Mouse (Mus musculus) heart, embryonic 14.5 days (tissue): Measurements from ENCODE around the gene Rgs16. TPM values are rescaled to one million over a fixed set of nuclear protein-coding genes. Genes with fewer than 3 reads are reported as not detected.
"Not testable (repeated sequence)": the region's sequence is repeated elsewhere in the genome, so short reads cannot be mapped to it uniquely, and the experiment has no call there.

Experiments
- ATAC-seq: fragments of 200-750 bp; cut with Nextera tagmentation; 2 replicates; pipeline ENCODE4 v1.8.0; 2017; ENCODE audit warnings: low read depth, moderate TSS enrichment; ENCODE audit not compliant: insufficient number of reproducible peaks, insufficient read depth, low FRiP score
- H3K27ac ChIP-seq, 2 experiments: fragments of 200-500 bp in 1 of 2; fragments of 300-500 bp in 1 of 2; sonication (generic) in 1 of 2; replicated peaks in 1 of 2; 2 replicates each; pipeline ENCODE4 v1.5.1; 2012 to 2014; ENCODE audit warnings: low read depth in 2 of 2, low read length in 2 of 2, control low read depth in 1 of 2, mild to moderate bottlenecking in 1 of 2, mixed read lengths in 1 of 2; ENCODE audit not compliant: control insufficient read depth in 1 of 2, insufficient read depth in 1 of 2
- H3K27me3 ChIP-seq: fragments of 300-500 bp; sonication (generic); 2 replicates; pipeline ENCODE4 v1.6.1; 2014; ENCODE audit warnings: mild to moderate bottlenecking, low read length, control low read depth; ENCODE audit not compliant: control insufficient read depth, insufficient read depth
- H3K36me3 ChIP-seq: fragments of 300-500 bp; sonication (generic); 2 replicates; pipeline ENCODE4 v1.6.1; 2014; ENCODE audit warnings: mild to moderate bottlenecking, control low read depth, low read length, mixed read lengths; ENCODE audit not compliant: control insufficient read depth, insufficient read depth
- H3K4me1 ChIP-seq, 2 experiments: fragments of 200-500 bp in 1 of 2; fragments of 300-500 bp in 1 of 2; sonication (generic) in 1 of 2; 2 replicates each; pipeline ENCODE4 v1.6.1; 2012 to 2014; ENCODE audit warnings: low read length in 2 of 2, control low read depth in 1 of 2, mixed read lengths in 1 of 2; ENCODE audit not compliant: control insufficient read depth in 2 of 2, insufficient read depth in 2 of 2
- H3K4me2 ChIP-seq: fragments of 300-500 bp; sonication (generic); 2 replicates; pipeline ENCODE4 v1.6.1; 2014; ENCODE audit warnings: mild to moderate bottlenecking, low read length
- H3K4me3 ChIP-seq, 2 experiments: fragments of 200-500 bp in 1 of 2; fragments of 300-500 bp in 1 of 2; sonication (generic) in 1 of 2; 2 replicates each; pipeline ENCODE4 v1.5.1; 2012 to 2014; ENCODE audit warnings: low read length in 2 of 2, mild to moderate bottlenecking in 2 of 2, control low read depth in 1 of 2, low read depth in 1 of 2, moderate library complexity in 1 of 2; ENCODE audit not compliant: control insufficient read depth in 1 of 2, insufficient read depth in 1 of 2
- H3K9ac ChIP-seq: fragments of 300-500 bp; sonication (generic); 2 replicates; pipeline ENCODE4 v1.6.1; 2014; ENCODE audit warnings: mild to moderate bottlenecking, low read length
- H3K9me3 ChIP-seq: fragments of 300-500 bp; sonication (generic); 2 replicates; pipeline ENCODE4 v1.6.1; 2016; ENCODE audit warnings: low read length, control low read depth; ENCODE audit not compliant: control insufficient read depth
- WGBS: fragments of 180-500 bp; shearing (Covaris S2); extraction: QIAGEN DNeasy Blood & Tissue Kit; methylation state at CpG from one replicate; pipeline ENCODE4 v1.1.7; 2014; 5-methylcytosine and 5-hydroxymethylcytosine counted together
- polyA plus RNA-seq: library from polyadenylated mRNA; unstranded; fragments of >200 nt; fragmentation: Nextera tagmentation; extraction: Ambion mirVana; gene quantifications from 2 replicates; pipeline ENCODE4 v1.2.1, GENCODE M21; 2014

The Rgs16 gene
- polyA plus RNA-seq, 1 experiment from 2014 or later: 2.2 TPM

DNA sequence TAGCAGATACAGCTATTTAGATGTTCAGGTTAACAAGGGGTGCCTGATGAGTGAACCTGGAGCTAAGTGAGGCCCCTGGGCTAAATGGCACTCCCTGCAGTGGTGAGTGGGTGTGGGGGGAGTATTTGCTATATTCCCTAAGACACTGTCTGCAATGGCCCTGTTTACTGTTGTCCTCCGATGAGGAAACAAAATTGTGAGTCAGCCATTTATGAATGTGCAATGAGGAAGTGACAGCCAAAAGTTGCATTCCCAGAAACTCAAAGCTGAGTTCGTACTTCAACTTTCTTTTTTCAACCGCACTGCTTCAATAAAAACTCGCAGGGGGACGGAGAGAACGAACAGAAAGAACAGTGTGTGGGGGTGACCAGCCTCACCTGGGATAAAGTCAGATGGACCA is 12.4 kb downstream of the Rgs16 start:
- 89% methylated on average over 6 of the region's 6 CpGs for WGBS
- no peak for ATAC-seq

DNA sequence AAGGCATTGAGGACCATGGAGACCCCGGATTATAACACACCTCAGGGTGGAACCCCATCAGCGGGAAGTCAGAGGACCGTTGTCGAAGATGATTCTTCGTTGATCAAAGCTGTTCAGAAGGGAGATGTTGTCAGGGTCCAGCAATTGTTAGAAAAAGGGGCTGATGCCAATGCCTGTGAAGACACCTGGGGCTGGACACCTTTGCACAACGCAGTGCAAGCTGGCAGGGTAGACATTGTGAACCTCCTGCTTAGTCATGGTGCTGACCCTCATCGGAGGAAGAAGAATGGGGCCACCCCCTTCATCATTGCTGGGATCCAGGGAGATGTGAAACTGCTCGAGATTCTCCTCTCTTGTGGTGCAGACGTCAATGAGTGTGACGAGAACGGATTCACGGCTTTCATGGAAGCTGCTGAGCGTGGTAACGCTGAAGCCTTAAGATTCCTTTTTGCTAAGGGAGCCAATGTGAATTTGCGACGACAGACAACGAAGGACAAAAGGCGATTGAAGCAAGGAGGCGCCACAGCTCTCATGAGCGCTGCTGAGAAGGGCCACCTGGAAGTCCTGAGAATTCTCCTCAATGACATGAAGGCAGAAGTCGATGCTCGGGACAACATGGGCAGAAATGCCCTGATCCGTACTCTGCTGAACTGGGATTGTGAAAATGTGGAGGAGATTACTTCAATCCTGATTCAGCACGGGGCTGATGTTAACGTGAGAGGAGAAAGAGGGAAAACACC is 13.7 kb downstream of the Rgs16 start:
- Histone ChIP-seq H3K27ac (no peak overlapping the region), H3K4me2 (no peak overlapping the region), H3K9ac (no peak overlapping the region), H3K4me1 (peaks cover 14 to 18% of the 10 kb centered on the region in 2 experiments), H3K27me3 (0 out of 2 replicates have a peak, but pooled peaks cover 2% of the 10 kb centered on the region), H3K9me3 (no peaks in the 10 kb centered on the region), H3K36me3 (0 out of 2 replicates have a peak, but pooled peaks cover 7% of the 10 kb centered on the region), H3K4me3 (no peak overlapping the region)
- 56% methylated on average over 25 of the region's 25 CpGs for WGBS
- no peak for ATAC-seq

More for the DNA sequence above, 12.4 kb downstream of the Rgs16 start:
- Histone ChIP-seq H3K27ac (peak overlapping the region; percentile 53 to 76; a peak in 3 of 4 replicates), H3K9ac (peak overlapping the region; percentile 50), H3K36me3 (0 out of 2 replicates have a peak, but pooled peaks cover 3% of the 10 kb centered on the region), H3K4me1 (peaks cover 21 to 29% of the 10 kb centered on the region in 2 experiments), H3K9me3 (no peaks in the 10 kb centered on the region), H3K4me3 (peak overlapping the region; percentile 32 to 48; a peak in 3 of 4 replicates), H3K27me3 (0 out of 2 replicates have a peak, but pooled peaks cover 2% of the 10 kb centered on the region), H3K4me2 (peak overlapping the region; percentile 70)

DNA sequence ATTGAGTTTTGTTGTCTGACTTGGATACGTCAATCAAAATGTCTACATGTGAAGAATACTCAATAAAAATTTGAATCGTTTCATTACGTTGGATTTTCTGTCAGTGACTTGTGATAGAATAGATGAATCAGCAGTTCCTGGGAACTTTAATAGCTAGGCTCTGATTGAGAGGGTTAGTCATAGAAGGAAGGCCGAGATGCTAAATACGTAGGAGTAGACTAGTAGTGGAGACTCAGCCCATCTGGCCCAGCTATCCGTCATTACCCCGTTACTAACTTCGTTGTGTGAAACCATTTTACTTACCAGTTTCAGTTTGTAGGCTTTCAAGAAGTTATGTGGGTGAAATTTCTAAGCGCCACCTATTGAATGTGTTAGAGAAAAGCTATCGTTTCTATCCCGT is 24.0 kb downstream of the Rgs16 start:
- no peak overlapping the region for H3K4me2 ChIP-seq
- peaks cover 4 to 7% of the 10 kb centered on the region in 2 experiments for H3K4me1 ChIP-seq
- H3K27me3 ChIP-seq: no peaks in the 10 kb centered on the region
- H3K9ac ChIP-seq: no peak overlapping the region
- no peaks in the 10 kb centered on the region for H3K9me3 ChIP-seq
- H3K4me3 ChIP-seq: no peak overlapping the region
- no peak overlapping the region for H3K27ac ChIP-seq
- WGBS: 81% methylated on average over 11 of the region's 11 CpGs
- no peak for ATAC-seq
- peaks cover 33% of the 10 kb centered on the region for H3K36me3 ChIP-seq

DNA sequence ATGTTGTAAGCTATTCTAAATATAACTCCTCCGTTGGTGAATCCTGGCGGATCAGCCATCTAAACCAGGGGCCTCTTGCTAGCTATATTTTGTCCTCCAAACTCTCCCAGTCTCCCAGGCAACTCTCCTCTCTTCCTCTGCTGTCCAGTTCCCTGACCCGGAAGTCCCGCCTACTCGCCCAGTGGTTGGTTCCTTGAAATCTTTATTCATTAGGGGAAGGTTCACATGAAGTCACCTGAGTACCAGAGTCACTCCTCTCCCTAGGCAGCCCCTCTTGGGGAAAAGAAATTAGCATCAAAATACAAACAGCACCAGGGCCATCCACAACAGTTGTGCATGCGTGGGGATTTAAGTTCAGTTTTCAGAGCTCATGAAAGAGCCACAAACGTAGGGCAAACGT is 26.1 kb downstream of the Rgs16 start:
- Histone ChIP-seq H3K9me3 (no peaks in the 10 kb centered on the region), H3K4me3 (no peak overlapping the region), H3K4me2 (no peak overlapping the region), H3K9ac (no peak overlapping the region), H3K4me1 (peaks cover 4 to 7% of the 10 kb centered on the region in 2 experiments), H3K36me3 (peaks cover 14% of the 10 kb centered on the region), H3K27ac (no peak overlapping the region), H3K27me3 (no peaks in the 10 kb centered on the region)
- ATAC-seq: no peak
- 42% methylated on average over 8 of the region's 8 CpGs for WGBS

DNA sequence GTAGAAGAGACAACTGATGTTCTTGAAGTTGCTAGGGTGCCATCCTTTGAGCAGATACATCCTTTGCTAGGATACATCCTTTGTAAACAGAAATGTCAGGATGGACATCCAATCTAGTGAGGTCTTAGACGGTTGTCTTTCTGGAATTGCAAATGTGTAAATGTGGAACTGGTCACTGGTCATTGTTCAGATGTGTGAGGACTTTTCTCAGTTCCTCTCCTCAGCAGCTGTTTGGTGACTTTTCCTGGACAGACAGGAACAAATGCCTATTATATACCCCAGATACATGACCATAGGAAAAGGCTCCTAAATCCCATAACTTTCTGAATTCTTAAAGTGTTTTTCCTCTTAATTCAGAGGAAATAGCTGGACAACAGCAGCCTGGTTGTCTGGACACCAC is 27.1 kb downstream of the Rgs16 start:
- peaks cover 4% of the 10 kb centered on the region; the same call in 1 of the 2 replicates for H3K36me3 ChIP-seq
- WGBS: 83% methylated on average over 1 of the region's 1 CpGs
- H3K4me2 ChIP-seq: no peak overlapping the region
- H3K4me1 ChIP-seq: peaks cover 4 to 7% of the 10 kb centered on the region in 2 experiments
- no peak overlapping the region for H3K27ac ChIP-seq
- H3K9ac ChIP-seq: no peak overlapping the region
- no peaks in the 10 kb centered on the region for H3K9me3 ChIP-seq
- ATAC-seq: no peak
- H3K27me3 ChIP-seq: no peaks in the 10 kb centered on the region
- no peak overlapping the region for H3K4me3 ChIP-seq

DNA sequence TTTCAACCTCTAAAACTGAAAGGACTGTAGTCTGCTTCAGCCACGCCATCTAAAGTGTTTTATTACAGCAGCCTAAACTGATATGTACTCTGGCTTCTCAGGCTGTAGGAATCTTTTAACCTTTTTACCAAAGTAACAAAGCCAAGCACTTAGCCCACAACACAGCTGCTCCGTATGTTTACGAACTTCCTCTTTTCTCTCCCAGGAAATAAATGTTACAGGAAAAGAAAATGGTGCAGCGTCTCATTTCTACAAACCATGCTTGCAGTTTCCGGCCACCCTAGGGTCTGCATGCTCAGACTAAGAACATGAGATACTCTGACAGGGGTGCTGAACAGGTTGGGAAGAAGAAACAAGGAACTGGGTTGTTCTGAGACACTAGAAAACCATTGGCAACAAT is 28.3 kb downstream of the Rgs16 start:
- no peak overlapping the region for H3K27ac ChIP-seq
- H3K4me2 ChIP-seq: no peak overlapping the region
- H3K9me3 ChIP-seq: no peaks in the 10 kb centered on the region
- H3K27me3 ChIP-seq: no peaks in the 10 kb centered on the region
- H3K36me3 ChIP-seq: no peaks in the 10 kb centered on the region
- no peak overlapping the region for H3K9ac ChIP-seq
- no peak for ATAC-seq
- no peak overlapping the region for H3K4me3 ChIP-seq
- 84% methylated on average over 5 of the region's 5 CpGs for WGBS
- peaks cover 4 to 5% of the 10 kb centered on the region in 2 experiments for H3K4me1 ChIP-seq

DNA sequence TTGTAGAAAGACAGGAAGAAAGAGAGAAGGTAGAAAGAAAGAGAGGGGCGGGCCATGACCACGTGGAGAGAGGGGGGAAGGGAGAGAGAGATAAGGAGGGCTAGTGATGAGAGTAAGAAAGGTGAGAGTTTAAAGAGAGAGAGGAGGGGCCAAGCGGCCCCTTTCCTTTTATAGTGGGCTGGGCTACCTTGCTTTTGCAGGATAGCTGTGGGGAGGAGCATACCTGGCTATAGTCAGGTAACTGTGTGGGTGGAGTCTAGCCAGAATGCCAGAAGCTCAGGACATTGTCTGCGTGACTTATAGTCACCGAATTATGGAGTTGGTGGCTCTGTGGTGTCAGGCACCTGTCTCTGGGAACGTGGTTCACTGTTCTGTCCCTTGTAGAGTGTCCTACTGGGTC is 29.4 kb downstream of the Rgs16 start:
- not testable (repeated sequence) for H3K27ac ChIP-seq, H3K9ac ChIP-seq, H3K4me2 ChIP-seq, H3K9me3 ChIP-seq, ATAC-seq, H3K36me3 ChIP-seq, H3K27me3 ChIP-seq, H3K4me3 ChIP-seq, H3K4me1 ChIP-seq
- WGBS: 55% methylated on average over 6 of the region's 6 CpGs
